Mouse (Mus musculus): ENCODE data around the gene Tex26.

- no peak for TF ChIP-seq CTCF (IDR thresholded peaks at IDR 0.05; ENCODE audit: borderline replicate concordance, extremely low read depth, insufficient read depth, insufficient read length)
- no peak for TF ChIP-seq POLR2A (IDR thresholded peaks at IDR 0.05; ENCODE audit: borderline replicate concordance, extremely low read depth, insufficient read depth, insufficient read length, poor library complexity, severe bottlenecking)
Observed at GRCm38 (mm10) chr5:149441646-149442276, 2.3 kb downstream of the Tex26 start.
